ENCODE assay signal across 24 mouse cellular contexts in genomic region chr8:95620046-95620445, GRCm38 (mm10). TPM values are rescaled to one million over a fixed set of nuclear protein-coding genes. Genes with fewer than 3 reads are reported as not detected.
DNase-seq lines count a peak whose midpoint lies in the region; ATAC-seq and TF ChIP-seq lines count a peak whose summit lies in the region.
"Had no signal": no experiment of that assay in that cellular context is flagged by ENCODE, and none has a peak within 500 bp of the region (broad histone marks: within the 10 kb centered on the region; RNA-seq: fewer than 3 reads in every experiment).

No protein-coding gene starts in this region.

- H3K27ac ChIP-seq in layer of hippocampus, adult 2 months: peak overlapping the region; percentile 70
- H3K27ac ChIP-seq: embryonic facial prominence, embryonic 13.5 days; embryonic facial prominence, embryonic 15.5 days; forebrain, embryonic 13.5 days; forebrain, embryonic 15.5 days had no signal

- H3K4me3 ChIP-seq in layer of hippocampus, adult 2 months: no peak overlapping the region
- H3K4me3 ChIP-seq: embryonic facial prominence, embryonic 13.5 days; embryonic facial prominence, embryonic 15.5 days; forebrain, embryonic 13.5 days; forebrain, embryonic 15.5 days had no signal

- peak; percentile 28 to 60 for DNase-seq in layer of hippocampus, adult 18-20 months (ENCODE audit: low spot score in 2 of 2)
- no peak for DNase-seq in layer of hippocampus, postnatal 25 days (ENCODE audit: extremely low spot score in 1 of 2, low spot score in 1 of 2)
- DNase-seq in layer of hippocampus, adult 2 months (ENCODE audit: low spot score in 2 of 2): peak in 1 of 2 experiments; percentile 35
- no peak for DNase-seq in lung, postnatal 36 days
- DNase-seq: adrenal gland, adult 8-10 months; adrenal gland, postnatal 14 days; adrenal gland, postnatal 36 days; cerebellum, adult 11 months; cerebellum, adult 18-20 months; cerebellum, adult 8-10 months; cerebellum, adult 9-11 months; cerebellum, postnatal 14 days; cerebellum, postnatal 36 days; embryo, embryonic 11 days; forebrain, postnatal 0 days had no signal

- TF ChIP-seq CTCF in layer of hippocampus, adult 2 months (conservative IDR thresholded peaks at IDR 0.05): no peak

- no peak for ATAC-seq in erythroblast, adult 5-6 weeks (replicated peaks; ENCODE audit: low FRiP score, poor library complexity, severe bottlenecking)
- ATAC-seq: forebrain, embryonic 13.5 days; forebrain, embryonic 15.5 days; forebrain, postnatal 0 days had no signal

RNA-seq across cellular contexts. Expression of gene Gins3, which starts 13.2 kb away (rescaled TPM):
- 1 to 10 TPM; 2.2 to 3.0 TPM for total RNA-seq in layer of hippocampus, adult 18-20 months (2021)
- 1 to 10 TPM; 1.2 to 2.0 TPM for total RNA-seq in layer of hippocampus, postnatal 25 days (2021)
- 1 to 10 TPM; 1.9 to 2.9 TPM for total RNA-seq in layer of hippocampus, adult 2 months (2021)
- 1.2 and 7.1 TPM in 2 replicates for total RNA-seq in erythroblast, adult 5-6 weeks (2015; ENCODE audit: low replicate concordance)
- 10.5 and 17.4 TPM in 2 replicates for total RNA-seq in erythroblast, adult 5-6 weeks (2017; ENCODE audit: low replicate concordance)

RNA-seq across cellular contexts. Expression of gene Prss54, which starts 43.9 kb away (rescaled TPM):
- total RNA-seq in layer of hippocampus, adult 18-20 months (2021): not detected
- total RNA-seq in layer of hippocampus, postnatal 25 days (2021): not detected
- total RNA-seq in layer of hippocampus, adult 2 months (2021): under 1 TPM in 1 of 2 experiments, not detected in 1; 0.42 TPM
- not detected in 2 replicates for total RNA-seq in erythroblast, adult 5-6 weeks (2015; ENCODE audit: low replicate concordance)
- total RNA-seq in erythroblast, adult 5-6 weeks (2017; ENCODE audit: low replicate concordance): not detected in 2 replicates
- total RNA-seq: adrenal gland, adult 18-20 months; adrenal gland, adult 8-10 months; adrenal gland, postnatal 14 days; adrenal gland, postnatal 36 days; common myeloid progenitor, adult 5-6 weeks; ES-E14; forebrain, postnatal 0 days; MEL had no signal

RNA-seq across cellular contexts. Expression of gene Ndrg4, which starts 56.7 kb away (rescaled TPM):
- total RNA-seq in layer of hippocampus, adult 18-20 months (2021): 1,000 to 10,000 TPM; 1,366 to 1,373 TPM
- total RNA-seq in layer of hippocampus, postnatal 25 days (2021): 1,000 to 10,000 TPM; 1,420 to 1,424 TPM
- 1,000 to 10,000 TPM; 1,421 to 1,432 TPM for total RNA-seq in layer of hippocampus, adult 2 months (2021)
- total RNA-seq in erythroblast, adult 5-6 weeks (2015; ENCODE audit: low replicate concordance): not detected in 2 replicates
- not detected in 2 replicates for total RNA-seq in erythroblast, adult 5-6 weeks (2017; ENCODE audit: low replicate concordance)

Comparison
In these comparisons a context has a peak if more than half of its experiments do, and no peak if none do; other contexts are left out.
1. DNase-seq: peak in layer of hippocampus, adult 18-20 months (2 of 2); none in layer of hippocampus, postnatal 25 days (0 of 2) and lung, postnatal 36 days (single experiment).
2. RNA of gene Ndrg4, which starts 56.7 kb away (total RNA-seq): 1,421 to 1,432 TPM in layer of hippocampus, adult 2 months, 1,420 to 1,424 TPM in layer of hippocampus, postnatal 25 days and 1,366 to 1,373 TPM in layer of hippocampus, adult 18-20 months; not detected in erythroblast, adult 5-6 weeks; every median in the first group is over 1,000 times any median in the second.